Mouse (Mus musculus) embryonic facial prominence, embryonic 14.5 days (tissue): Measurements from ENCODE around the gene Gm44790. TPM values are rescaled to one million over a fixed set of nuclear protein-coding genes. Genes with fewer than 3 reads are reported as not detected.

ENCODE experiments used
- ATAC-seq: fragments of 200-750 bp; cut with Nextera tagmentation; 2 replicates; pipeline ENCODE4 v1.8.0; 2017; ENCODE audit warnings: low read depth, moderate number of reproducible peaks, moderate TSS enrichment
- DNase-seq: peaks from one replicate; pipeline ENCODE4 v3.0.0-alpha.2; 2015; ENCODE audit warnings: low spot score
- H3K27ac ChIP-seq: fragments of 300-500 bp; sonication (generic); replicated peaks from 2 replicates; pipeline ENCODE4 v1.5.1; 2014; ENCODE audit warnings: low read depth, mild to moderate bottlenecking, low read length, moderate library complexity
- H3K27me3 ChIP-seq: fragments of 300-500 bp; sonication (generic); replicated peaks from 2 replicates; pipeline ENCODE4 v1.6.1; 2014; ENCODE audit warnings: low read length; ENCODE audit not compliant: control insufficient read depth, insufficient read depth
- H3K36me3 ChIP-seq: fragments of 300-500 bp; sonication (generic); 2 replicates; pipeline ENCODE4 v1.6.1; 2014; ENCODE audit warnings: low read length, mixed read lengths; ENCODE audit not compliant: control insufficient read depth, insufficient read depth
- H3K4me1 ChIP-seq: fragments of 300-500 bp; sonication (generic); 2 replicates; pipeline ENCODE4 v1.6.1; 2014; ENCODE audit warnings: antibody characterized with exemption, low read length; ENCODE audit not compliant: control insufficient read depth, insufficient read depth
- H3K4me2 ChIP-seq: fragments of 300-500 bp; sonication (generic); 2 replicates; pipeline ENCODE4 v1.6.1; 2014; ENCODE audit warnings: low read depth, mild to moderate bottlenecking, low read length, moderate library complexity, mixed read lengths
- H3K4me3 ChIP-seq: fragments of 300-500 bp; sonication (generic); 2 replicates; pipeline ENCODE4 v1.5.1; 2014; ENCODE audit warnings: low read depth, mild to moderate bottlenecking, low read length
- H3K9ac ChIP-seq: fragments of 300-500 bp; sonication (generic); 2 replicates; pipeline ENCODE4 v1.6.1; 2014; ENCODE audit warnings: low read depth, mild to moderate bottlenecking, low read length, moderate library complexity, mixed read lengths
- H3K9me3 ChIP-seq: fragments of 300-500 bp; sonication (generic); 2 replicates; pipeline ENCODE4 v1.6.1; 2016; ENCODE audit warnings: low read length; ENCODE audit not compliant: control insufficient read depth
- WGBS: fragments of 180-500 bp; shearing (Covaris S2); extraction: QIAGEN DNeasy Blood & Tissue Kit; methylation state at CpG from one replicate; pipeline ENCODE4 v1.1.7; 2014; 5-methylcytosine and 5-hydroxymethylcytosine counted together
- polyA plus RNA-seq: library from polyadenylated mRNA; unstranded; fragments of >200 nt; fragmentation: Nextera tagmentation; extraction: Ambion mirVana; gene quantifications from 2 replicates; pipeline ENCODE4 v1.2.1, GENCODE M21; 2014

The Gm44790 gene
- polyA plus RNA-seq, 1 experiment from 2014 or later: not detected

GRCm38 (mm10) chr6:86473077-86473476 lies 46.6 kb downstream of the Gm44790 start:
- H3K4me1 ChIP-seq: peaks cover 11% of the 10 kb centered on the region
- H3K27ac ChIP-seq: peak overlapping the region; percentile 88
- DNase-seq: no peak
- 56% methylated on average over 7 of the region's 7 CpGs for WGBS
- H3K9me3 ChIP-seq: no peaks in the 10 kb centered on the region
- H3K36me3 ChIP-seq: peaks cover 7% of the 10 kb centered on the region; the same call in 1 of the 2 replicates
- H3K4me2 ChIP-seq: peak overlapping the region; percentile 67
- H3K4me3 ChIP-seq: peak overlapping the region; percentile 42
- peak overlapping the region; percentile 50 for H3K9ac ChIP-seq
- ATAC-seq: no peak
- H3K27me3 ChIP-seq: no peaks in the 10 kb centered on the region

- DNase-seq (no peak), ATAC-seq (no peak)
- Histone ChIP-seq H3K4me3 (no peak overlapping the region), H3K27ac (no peak overlapping the region), H3K9ac (no peak overlapping the region), H3K9me3 (no peaks in the 10 kb centered on the region), H3K4me2 (no peak overlapping the region), H3K27me3 (no peaks in the 10 kb centered on the region), H3K4me1 (peaks cover 17% of the 10 kb centered on the region), H3K36me3 (peaks cover 7% of the 10 kb centered on the region; the same call in 1 of the 2 replicates)
- WGBS: 96% methylated on average over 5 of the region's 5 CpGs
Observed at GRCm38 (mm10) chr6:86474072-86474471, 47.6 kb downstream of the Gm44790 start.

DNA sequence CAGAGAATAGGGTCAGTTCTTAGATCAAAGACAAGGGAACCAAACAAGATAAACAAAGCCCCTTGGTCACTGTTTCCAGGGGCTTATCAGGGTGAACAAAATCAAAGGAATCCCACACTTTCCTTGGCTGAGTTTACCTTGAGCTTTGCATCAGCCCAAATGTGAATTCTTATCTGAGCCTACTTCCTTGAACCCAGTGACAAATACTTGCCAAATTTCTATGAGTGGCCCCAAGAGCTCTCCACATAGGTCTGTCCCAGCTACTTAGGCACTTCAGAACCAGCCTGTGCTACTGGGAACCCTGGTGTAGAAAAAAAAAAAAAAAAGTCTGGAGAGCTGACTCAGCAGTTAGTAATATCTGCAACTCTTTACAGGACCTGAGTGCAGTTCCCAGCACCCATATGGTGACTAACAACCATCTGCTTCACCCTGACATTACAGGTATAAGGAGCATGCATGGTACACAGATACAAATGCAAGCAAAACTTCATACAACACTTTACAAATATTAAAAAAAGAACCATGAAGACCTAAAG lies 48.3 kb downstream of the Gm44790 start:
- peaks cover 23% of the 10 kb centered on the region for H3K4me1 ChIP-seq
- H3K9ac ChIP-seq: no peak overlapping the region
- no peak overlapping the region for H3K4me2 ChIP-seq
- H3K4me3 ChIP-seq: no peak overlapping the region
- ATAC-seq (no peak), DNase-seq (no peak)
- peak overlapping the region; percentile 24; the same call in 1 of the 2 replicates for H3K27ac ChIP-seq
- no peaks in the 10 kb centered on the region for H3K27me3 ChIP-seq
- H3K36me3 ChIP-seq: peaks cover 6% of the 10 kb centered on the region; the same call in 1 of the 2 replicates
- no peaks in the 10 kb centered on the region for H3K9me3 ChIP-seq

GRCm38 (mm10) chr6:86475462-86476167 lies 49.2 kb downstream of the Gm44790 start:
- peaks cover 31% of the 10 kb centered on the region for H3K4me1 ChIP-seq

GRCm38 (mm10) chr6:86476931-86477330 lies 50.5 kb downstream of the Gm44790 start:
- DNase-seq (no peak), ATAC-seq (no peak)
- 79% methylated on average over 5 of the region's 5 CpGs for WGBS
- no peaks in the 10 kb centered on the region for H3K9me3 ChIP-seq
- no peak overlapping the region for H3K4me2 ChIP-seq
- peaks cover 28% of the 10 kb centered on the region for H3K4me1 ChIP-seq
- H3K36me3 ChIP-seq: no peaks in the 10 kb centered on the region
- no peak overlapping the region for H3K9ac ChIP-seq
- H3K27me3 ChIP-seq: no peaks in the 10 kb centered on the region
- H3K4me3 ChIP-seq: no peak overlapping the region
- no peak overlapping the region for H3K27ac ChIP-seq

More at GRCm38 (mm10) chr6:86475462-86476167, 49.2 kb downstream of the Gm44790 start:
- no peaks in the 10 kb centered on the region for H3K36me3 ChIP-seq
- H3K4me3 ChIP-seq: no peak overlapping the region
- DNase-seq: no peak
- WGBS: 64% methylated on average over 9 of the region's 9 CpGs
- H3K27ac ChIP-seq: peak overlapping the region; percentile 24; the same call in 1 of the 2 replicates
- no peaks in the 10 kb centered on the region for H3K9me3 ChIP-seq
- no peak for ATAC-seq
- H3K9ac ChIP-seq: no peak overlapping the region; the same call in 1 of the 2 replicates
- H3K4me2 ChIP-seq: no peak overlapping the region
- no peaks in the 10 kb centered on the region for H3K27me3 ChIP-seq

GRCm38 (mm10) chr6:86479311-86479710 lies 52.9 kb downstream of the Gm44790 start:
- WGBS: 36% methylated on average over 3 of the region's 3 CpGs
- H3K27me3 ChIP-seq: no peaks in the 10 kb centered on the region
- no peak overlapping the region for H3K9ac ChIP-seq
- ATAC-seq (no peak), DNase-seq (peak; percentile 50)
- no peaks in the 10 kb centered on the region for H3K36me3 ChIP-seq
- H3K4me3 ChIP-seq: no peak overlapping the region
- no peaks in the 10 kb centered on the region for H3K9me3 ChIP-seq
- H3K27ac ChIP-seq: peak overlapping the region; percentile 86
- H3K4me1 ChIP-seq: peaks cover 22% of the 10 kb centered on the region
- H3K4me2 ChIP-seq: no peak overlapping the region

- H3K4me2 ChIP-seq: peak overlapping the region; percentile 38; the same call in 1 of the 2 replicates
- H3K27ac ChIP-seq: peak overlapping the region; percentile 86
- H3K27me3 ChIP-seq: no peaks in the 10 kb centered on the region
- H3K4me3 ChIP-seq: no peak overlapping the region
- DNase-seq: no peak
- H3K36me3 ChIP-seq: no peaks in the 10 kb centered on the region
- no peak overlapping the region for H3K9ac ChIP-seq
- peaks cover 22% of the 10 kb centered on the region for H3K4me1 ChIP-seq
- no peaks in the 10 kb centered on the region for H3K9me3 ChIP-seq
- ATAC-seq: no peak
Observed at GRCm38 (mm10) chr6:86479816-86480188, 53.3 kb downstream of the Gm44790 start.

GRCm38 (mm10) chr6:86480189-86480831 lies 53.9 kb downstream of the Gm44790 start:
- H3K4me2 ChIP-seq: peak overlapping the region; percentile 38
- H3K4me3 ChIP-seq: 0 out of 2 replicates have a peak overlapping the region, but pooled peaks have one; percentile 5
- peak overlapping the region; percentile 45 for H3K9ac ChIP-seq
- H3K27me3 ChIP-seq: no peaks in the 10 kb centered on the region
- H3K27ac ChIP-seq: peak overlapping the region; percentile 86
- H3K36me3 ChIP-seq: no peaks in the 10 kb centered on the region
- no peaks in the 10 kb centered on the region for H3K9me3 ChIP-seq
- peaks cover 22% of the 10 kb centered on the region for H3K4me1 ChIP-seq
- ATAC-seq (peak; percentile 76), DNase-seq (peak; percentile 89)
- 23% methylated on average over 8 of the region's 9 CpGs for WGBS
